Mouse (Mus musculus): ENCODE measurements around the gene Mocs3. TPM values are rescaled to one million over a fixed set of nuclear protein-coding genes. Genes with fewer than 3 reads are reported as not detected.

The Mocs3 gene
- 2.2 and 3.3 TPM in 2 replicates for total RNA-seq (2017)

- ATAC-seq (replicated peaks; ENCODE audit: low read depth, poor library complexity, severe bottlenecking): peak; percentile 82
These were observed at the start of gene Mocs3, which contains the start of the genes Gm20716 and Dpm1 for GRCm38 (mm10) chr2:168230026-168230728. TSS of gene Mocs3 (plus strand) at chr2:168230622. TSS of gene Gm20716 (minus strand) at chr2:168230364. TSS of gene Dpm1 (minus strand) at chr2:168230591.

GRCm38 (mm10) chr2:168191856-168192255 lies 38.6 kb upstream of the Mocs3 start:
- ATAC-seq (replicated peaks; ENCODE audit: low read depth, poor library complexity, severe bottlenecking): no peak

DNA sequence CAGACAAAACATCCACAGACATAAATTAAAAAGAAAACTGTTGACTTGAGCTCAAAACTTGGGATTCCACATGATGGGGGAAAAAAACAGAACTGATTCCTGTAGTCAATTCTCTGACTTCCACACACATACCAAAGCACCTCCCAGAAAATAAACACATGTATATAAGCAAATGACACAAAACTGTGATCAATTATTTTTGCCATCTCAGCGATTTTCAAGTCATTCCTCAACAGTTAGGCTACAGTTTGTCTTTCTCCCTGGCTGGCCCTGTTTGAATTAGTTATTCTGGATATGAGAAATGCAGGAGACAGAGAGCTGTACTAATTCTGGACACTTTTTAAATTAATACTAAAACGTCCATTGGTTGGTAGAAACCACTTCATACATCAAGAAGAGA lies 36.7 kb upstream of the Mocs3 start:
- ATAC-seq (replicated peaks; ENCODE audit: low read depth, poor library complexity, severe bottlenecking): no peak

DNA sequence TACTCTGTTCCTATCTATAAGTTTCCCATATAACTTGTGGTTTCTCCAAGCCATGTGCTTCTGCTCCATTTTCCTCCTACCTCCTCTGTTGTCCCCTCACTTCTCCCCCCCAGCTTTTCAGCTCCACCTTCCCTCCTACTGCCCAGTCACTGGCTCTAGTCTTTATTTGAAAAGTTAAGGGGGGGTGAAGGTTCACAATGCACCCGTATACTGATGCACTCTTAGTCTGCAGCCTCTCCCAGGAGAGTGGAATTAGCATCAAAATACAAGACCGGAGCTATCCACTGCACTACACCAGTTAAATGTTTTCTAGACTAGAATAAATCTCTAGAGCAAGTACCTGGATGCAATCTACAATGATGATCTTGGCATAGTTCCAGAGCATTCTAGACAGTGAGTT lies 34.7 kb upstream of the Mocs3 start:
- no peak for ATAC-seq (replicated peaks; ENCODE audit: low read depth, poor library complexity, severe bottlenecking)

GRCm38 (mm10) chr2:168198421-168198820 lies 32.0 kb upstream of the Mocs3 start:
- ATAC-seq (replicated peaks; ENCODE audit: low read depth, poor library complexity, severe bottlenecking): no peak

GRCm38 (mm10) chr2:168199476-168199875 lies 30.9 kb upstream of the Mocs3 start:
- ATAC-seq (replicated peaks; ENCODE audit: low read depth, poor library complexity, severe bottlenecking): no peak

GRCm38 (mm10) chr2:168200014-168200691 lies 30.3 kb upstream of the Mocs3 start:
- peak; percentile 16; the same call in 1 of the 2 replicates for ATAC-seq (replicated peaks; ENCODE audit: low read depth, poor library complexity, severe bottlenecking)

- no peak for ATAC-seq (replicated peaks; ENCODE audit: low read depth, poor library complexity, severe bottlenecking)
These were observed 25.9 kb upstream of the Mocs3 start for GRCm38 (mm10) chr2:168204476-168204999.

DNA sequence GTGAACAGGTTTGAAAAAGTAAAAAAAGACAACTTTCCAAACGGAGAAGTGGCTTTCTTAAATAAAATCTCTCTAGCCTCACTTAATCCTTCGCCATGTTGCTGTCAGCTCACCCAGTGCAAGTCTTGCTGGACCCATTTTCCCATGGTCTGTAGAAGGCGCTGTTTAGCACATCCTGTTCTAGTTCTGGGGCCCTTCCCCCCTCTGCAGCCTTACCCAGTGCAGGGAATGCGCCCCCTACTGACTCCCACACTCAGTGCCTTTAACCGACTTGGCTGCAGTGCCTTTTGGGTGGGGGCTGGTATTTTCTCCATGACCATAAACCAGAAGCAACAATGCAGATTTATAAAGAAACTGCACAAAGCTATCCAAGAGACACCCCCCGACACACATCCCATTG lies 25.2 kb upstream of the Mocs3 start:
- peak; percentile 66 for ATAC-seq (replicated peaks; ENCODE audit: low read depth, poor library complexity, severe bottlenecking)

DNA sequence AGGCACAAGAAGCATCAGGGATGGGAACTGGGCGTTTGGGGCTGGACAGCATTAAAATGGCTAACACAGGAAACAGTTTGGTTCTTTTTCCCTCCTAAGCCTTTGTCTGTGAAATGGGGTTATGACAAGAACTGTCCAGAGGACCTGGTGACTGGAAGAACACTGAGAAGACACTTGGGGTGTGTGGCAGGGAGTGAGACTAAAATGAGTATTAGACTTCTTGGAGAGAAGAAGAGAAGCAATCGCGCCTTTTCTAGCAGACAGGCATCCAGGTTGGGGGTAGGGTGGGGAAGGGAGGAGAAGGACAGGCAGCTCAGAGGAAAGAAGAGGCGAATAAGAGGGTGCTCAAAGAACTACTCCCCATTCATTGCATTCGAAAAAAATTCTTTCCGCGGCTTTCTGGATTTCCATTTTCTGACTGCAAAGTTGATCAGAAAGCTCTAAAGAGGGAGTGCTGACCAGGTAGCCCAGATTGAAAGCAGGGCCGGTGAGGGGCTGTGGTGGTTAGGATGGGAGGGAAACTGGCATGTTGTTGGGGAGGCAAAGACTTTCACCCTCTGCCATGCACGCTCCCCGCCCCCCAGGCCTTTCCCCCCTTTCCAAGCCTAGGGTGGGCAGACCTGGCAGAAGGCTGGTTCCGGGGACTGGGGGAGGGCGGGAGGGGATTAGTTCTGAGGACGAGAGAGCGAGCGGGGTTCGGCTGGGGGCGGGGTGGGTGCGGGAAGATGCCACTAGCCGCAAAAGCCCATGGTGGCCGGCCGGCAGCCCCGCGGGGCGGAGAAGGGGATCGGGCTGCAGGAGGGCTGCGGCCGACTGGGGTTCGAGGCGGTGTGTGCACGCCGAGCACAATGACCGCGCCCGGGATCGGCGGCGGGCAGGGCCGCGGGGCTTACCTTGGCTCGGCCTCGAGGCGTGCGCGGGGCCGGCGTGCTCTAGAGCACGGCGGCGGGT lies 24.5 kb upstream of the Mocs3 start:
- ATAC-seq (replicated peaks; ENCODE audit: low read depth, poor library complexity, severe bottlenecking): no peak

DNA sequence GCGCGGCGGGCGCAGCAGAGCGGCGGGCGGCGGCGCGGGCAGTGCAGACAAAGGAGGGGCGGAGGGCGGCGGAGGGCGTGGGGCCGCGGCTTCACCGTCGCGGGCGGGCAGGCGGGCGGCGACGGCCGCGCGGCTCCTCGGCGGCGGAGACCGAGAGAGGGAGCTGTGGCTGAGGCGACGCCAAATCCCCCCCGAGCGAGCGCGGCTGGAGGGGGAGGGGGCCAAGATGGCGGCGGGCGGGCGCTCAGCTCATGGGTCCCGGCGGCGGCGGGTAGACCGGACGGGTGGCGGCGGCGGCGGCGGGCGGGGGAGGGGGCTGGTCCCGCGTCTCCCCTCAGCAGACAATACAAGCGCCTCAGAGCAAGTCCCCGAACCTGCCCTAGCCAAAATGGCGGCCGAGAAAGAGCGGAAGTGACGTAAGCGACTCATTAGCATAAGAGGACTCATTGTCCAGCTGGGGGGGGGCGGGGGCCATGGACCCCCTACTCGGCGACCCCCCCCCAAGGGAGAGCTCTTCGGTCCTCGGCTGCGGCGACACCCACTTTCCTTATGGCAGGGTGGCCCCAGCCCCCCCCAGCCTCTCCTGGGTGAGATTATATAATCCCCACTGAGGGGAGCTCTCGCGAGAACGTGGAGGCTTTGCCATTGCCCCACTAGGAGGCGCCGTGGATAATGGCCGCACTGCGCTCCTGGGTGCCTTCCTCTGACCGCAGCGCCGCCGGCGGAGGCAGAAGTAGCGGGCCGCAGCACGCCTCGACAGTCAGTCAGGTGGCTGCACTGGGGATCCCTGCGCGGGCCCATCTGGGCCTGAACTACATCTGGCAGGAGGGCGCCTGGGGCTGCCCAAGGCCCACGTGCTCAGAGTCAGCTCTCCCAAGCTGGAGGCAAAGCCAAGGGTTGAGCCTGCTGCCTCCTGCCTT lies 23.4 kb upstream of the Mocs3 start, which contains the start of gene Adnp:
Gene Adnp, minus strand, starts transcription at position 388 of the 920 bp plus-strand sequence.
- peak; percentile 89 for ATAC-seq (replicated peaks; ENCODE audit: low read depth, poor library complexity, severe bottlenecking)

DNA sequence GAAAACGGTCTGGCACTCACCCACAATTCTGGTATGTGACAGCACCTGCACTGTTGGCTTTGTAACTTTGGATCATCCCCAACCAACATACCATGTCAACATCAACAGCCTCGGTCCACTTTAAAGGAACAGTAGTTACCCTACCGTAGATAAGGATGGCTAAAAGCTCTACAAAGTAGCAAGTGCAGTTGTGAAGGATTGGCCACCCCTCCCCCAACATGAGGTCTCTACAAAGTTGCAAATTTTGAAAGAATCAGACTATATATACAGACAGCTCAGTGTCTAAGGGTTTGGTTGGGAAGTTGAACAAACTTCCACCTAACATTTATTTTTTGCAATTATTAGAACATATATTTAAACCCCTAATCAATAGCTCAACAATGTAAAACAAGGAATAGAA lies 22.5 kb upstream of the Mocs3 start:
- ATAC-seq (replicated peaks; ENCODE audit: low read depth, poor library complexity, severe bottlenecking): no peak

- ATAC-seq (replicated peaks; ENCODE audit: low read depth, poor library complexity, severe bottlenecking): no peak
These were observed 16.5 kb upstream of the Mocs3 start for GRCm38 (mm10) chr2:168213788-168214397.

DNA sequence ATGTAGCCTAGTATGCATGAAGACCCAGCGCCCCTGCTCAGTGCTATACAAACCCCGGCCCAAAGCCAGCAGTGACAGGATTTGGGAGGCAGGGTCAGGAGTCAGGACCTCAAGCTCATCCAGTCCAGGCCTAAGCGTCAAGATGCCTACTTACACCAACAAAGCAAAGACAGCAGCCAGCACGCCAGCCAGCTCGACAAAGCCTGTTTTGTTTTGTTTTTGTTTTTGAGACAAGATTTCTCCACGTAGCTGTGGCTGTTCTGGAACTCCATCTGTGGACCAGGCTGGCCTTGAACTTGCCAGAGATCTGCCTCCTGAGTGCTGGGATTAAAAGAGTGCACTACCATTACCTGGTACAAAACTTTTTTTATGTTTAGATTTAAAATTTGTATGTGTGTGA lies 7.1 kb upstream of the Mocs3 start:
- ATAC-seq (replicated peaks; ENCODE audit: low read depth, poor library complexity, severe bottlenecking): no peak

DNA sequence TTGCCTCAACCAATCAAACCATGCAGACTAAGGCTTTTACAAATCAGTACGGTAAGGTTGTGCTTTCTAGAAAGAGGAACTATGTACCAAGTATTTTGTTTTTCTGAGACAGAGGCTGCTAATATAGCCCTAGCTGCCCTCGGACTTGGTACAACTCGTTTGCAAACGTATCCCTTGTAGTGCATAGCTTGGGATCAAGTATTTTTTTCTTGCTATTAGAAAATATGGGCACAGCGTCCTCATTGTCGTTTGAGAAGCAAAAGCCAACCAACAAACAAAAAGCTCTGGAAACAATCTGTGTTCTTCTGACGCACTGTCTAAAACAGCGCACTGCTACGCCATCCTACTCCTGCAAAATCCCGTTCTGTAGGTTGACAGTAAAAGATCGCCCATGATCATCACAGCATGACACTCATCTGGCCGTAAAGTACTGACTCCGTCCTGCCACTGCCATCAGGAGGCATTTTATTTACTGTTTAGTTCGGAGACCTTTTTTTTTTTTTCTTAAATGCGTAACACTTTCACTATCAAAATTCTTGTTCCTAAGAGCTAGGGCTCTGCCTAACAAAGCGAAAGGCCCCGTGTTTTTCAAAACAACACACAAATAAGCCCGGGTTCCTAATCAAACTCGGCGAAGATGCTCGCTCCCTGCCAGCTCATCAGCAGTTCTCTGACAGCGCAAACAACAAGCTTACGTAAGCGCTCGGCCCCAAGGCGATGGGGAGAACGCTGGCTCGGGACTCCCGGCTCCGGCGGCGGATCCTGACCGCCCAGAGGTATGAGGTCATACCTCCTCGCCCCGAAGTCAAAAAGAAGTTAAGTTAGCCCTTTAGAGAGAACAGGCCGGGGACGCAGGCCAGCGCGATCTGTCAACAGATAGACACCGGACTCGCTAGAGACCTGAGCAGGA lies 1.1 kb upstream of the Mocs3 start:
- peak; percentile 23; the same call in 1 of the 2 replicates for ATAC-seq (replicated peaks; ENCODE audit: low read depth, poor library complexity, severe bottlenecking)

DNA sequence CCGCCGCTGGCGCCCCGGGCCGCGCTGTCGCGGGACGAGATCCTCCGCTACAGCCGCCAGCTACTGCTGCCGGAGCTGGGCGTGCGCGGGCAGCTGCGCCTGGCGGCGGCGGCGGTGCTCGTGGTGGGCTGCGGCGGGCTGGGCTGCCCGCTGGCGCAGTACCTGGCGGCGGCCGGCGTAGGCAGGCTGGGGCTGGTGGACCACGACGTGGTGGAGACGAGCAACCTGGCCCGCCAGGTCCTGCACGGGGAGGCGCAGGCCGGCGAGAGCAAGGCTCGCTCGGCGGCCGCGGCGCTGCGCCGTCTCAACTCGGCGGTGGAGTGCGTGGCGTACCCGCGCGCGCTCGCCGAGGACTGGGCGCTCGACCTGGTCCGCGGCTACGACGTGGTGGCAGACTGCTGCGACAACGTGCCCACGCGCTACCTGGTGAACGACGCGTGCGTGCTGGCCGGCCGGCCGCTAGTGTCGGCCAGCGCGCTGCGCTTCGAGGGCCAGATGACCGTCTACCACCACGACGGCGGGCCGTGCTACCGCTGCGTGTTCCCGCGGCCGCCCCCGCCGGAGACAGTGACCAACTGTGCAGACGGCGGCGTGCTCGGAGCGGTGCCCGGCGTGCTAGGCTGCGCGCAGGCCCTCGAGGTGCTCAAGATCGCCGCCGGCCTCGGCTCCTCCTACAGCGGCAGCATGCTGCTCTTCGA lies 500 bp downstream of the Mocs3 start:
- ATAC-seq (replicated peaks; ENCODE audit: low read depth, poor library complexity, severe bottlenecking): peak; percentile 15

DNA sequence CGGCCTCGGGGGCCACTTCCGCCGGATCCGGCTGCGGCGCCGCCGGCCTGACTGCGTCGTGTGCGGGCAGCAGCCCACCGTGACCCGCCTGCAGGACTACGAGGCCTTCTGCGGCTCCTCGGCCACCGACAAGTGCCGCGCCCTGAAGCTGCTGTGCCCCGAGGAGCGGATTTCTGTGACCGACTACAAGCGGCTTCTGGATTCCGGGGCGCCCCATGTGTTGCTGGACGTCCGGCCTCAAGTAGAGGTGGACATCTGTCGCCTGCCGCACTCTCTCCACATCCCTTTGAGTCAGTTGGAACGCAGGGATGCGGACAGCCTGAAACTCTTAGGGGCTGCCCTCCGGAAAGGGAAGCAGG lies 1.0 kb downstream of the Mocs3 start:
- no peak for ATAC-seq (replicated peaks; ENCODE audit: low read depth, poor library complexity, severe bottlenecking)

All from common myeloid progenitor, adult 5-6 weeks (primary cell).